Mouse (Mus musculus) lung, postnatal 0 days (tissue): ENCODE results near the gene Map3k20.

Source experiments
- CTCF ChIP-seq: IDR thresholded peaks from 2 replicates; pipeline ENCODE4 v1.5.1; 2016; ENCODE audit warnings: antibody characterized with exemption, mild to moderate bottlenecking
- EP300 ChIP-seq: IDR thresholded peaks from 2 replicates; pipeline ENCODE4 v1.6.1; 2016; ENCODE audit warnings: antibody characterized with exemption, mild to moderate bottlenecking, control low read depth

DNA sequence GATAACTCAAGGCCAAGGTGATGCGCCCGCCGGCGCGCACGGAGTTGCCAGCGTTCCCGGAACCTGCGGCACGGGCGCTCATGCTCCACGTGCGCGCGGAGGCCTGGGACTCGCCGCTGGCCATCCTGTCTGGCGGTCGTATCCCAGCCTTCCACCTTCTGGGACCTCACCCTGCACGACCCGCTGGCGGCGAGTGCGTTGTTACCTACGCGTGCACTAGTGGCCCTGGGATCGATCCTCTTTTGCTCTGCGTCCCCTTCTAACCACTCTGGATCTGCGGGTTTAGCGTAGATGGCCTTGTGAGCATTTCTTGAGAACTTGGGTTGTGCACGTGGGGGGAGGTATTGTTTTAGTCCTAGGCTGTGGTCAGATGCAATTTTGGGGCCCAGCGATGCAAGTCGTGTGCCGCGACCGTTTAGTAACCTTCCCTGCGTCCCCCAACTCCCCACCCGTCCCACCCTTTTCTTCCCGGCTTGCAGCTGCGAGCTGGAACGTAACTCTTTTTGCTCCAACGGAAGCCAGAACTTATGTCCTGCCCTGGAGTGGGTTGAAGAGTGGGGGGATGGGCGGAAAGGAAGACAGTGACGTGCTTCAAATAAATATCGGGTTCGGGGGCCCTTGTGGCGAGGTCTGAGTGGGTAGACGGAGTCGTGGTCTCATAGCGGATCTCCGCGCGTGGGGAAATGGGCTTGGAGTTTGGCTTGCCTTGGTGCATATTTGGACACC lies 191.2 kb downstream of the Map3k20 start:
- TF ChIP-seq CTCF (no peak), EP300 (no peak)
